Mouse (Mus musculus) liver, adult 2 months (tissue): ENCODE data around the gene Reep3.

Experiments used
- CTCF ChIP-seq: fragments of 200-500 bp; IDR thresholded peaks from 2 replicates; pipeline ENCODE4 v1.5.1; 2011; ENCODE audit warnings: low read depth, low read length, control low read depth
- POLR2A ChIP-seq: fragments of 200-500 bp; IDR thresholded peaks from 2 replicates; pipeline ENCODE4 v1.6.1; 2011; ENCODE audit warnings: low read length, control low read depth; ENCODE audit not compliant: insufficient read depth; ENCODE audit errors: extremely low read depth

DNA sequence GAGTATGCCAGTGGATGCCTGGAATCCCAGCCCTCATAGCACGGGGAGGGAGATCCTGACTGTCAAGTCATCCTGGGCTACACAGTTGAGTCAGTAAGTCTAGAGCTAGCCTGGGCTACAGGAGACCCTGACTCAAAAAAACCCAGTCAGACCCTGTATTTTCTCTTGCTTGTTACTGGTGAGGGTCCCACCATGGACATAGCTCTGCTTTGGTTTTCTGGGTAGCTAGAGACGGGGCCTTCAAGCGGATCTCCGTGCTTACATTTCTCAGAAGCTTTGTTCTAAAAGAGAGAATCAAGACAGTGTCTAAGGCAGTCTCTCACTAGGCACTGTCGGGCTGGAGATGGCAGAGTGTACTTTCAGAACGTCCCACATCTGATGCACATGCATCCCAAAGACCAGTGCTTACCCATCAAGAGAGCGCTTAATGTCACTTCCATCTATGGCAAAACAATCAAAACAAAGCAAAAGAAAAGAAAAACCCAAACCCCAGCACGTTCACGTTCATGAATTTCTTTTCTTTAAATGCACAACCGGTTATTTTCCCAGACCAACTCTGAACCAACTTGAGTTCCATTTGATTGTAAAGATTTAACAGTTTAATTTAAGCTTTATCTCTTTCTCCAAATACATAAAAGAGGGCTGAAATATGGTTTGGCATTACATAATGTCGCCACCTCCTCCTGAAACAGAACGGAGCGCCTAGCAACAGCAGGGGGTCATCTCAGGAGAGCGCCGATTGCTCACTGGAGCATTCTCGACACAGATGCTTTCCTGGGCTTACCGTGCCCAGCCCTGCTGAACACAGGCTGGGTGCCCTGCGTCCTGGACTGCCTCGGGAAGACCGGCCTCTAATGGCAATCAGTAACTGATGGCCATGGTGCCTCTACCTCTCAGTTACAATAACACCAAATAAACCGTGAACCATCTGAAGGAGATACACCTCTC lies 20.5 kb downstream of the Reep3 start:
- TF ChIP-seq CTCF (no peak), POLR2A (no peak)
